Mouse (Mus musculus) gastrocnemius, postnatal 14 days (tissue): ENCODE measurements at regions not wholly inside any gene's neighbourhood (a gene's known extent, or its start where the extent isn't known, plus 50 kb on each side); places are given as distances from the start of the nearest gene placed in this dataset.
"Not testable (repeated sequence)": the region's sequence is repeated elsewhere in the genome, so short reads cannot be mapped to it uniquely, and the experiment has no call there.

Source experiments
- DNase-seq: peaks from one replicate; pipeline ENCODE4 v3.0.0; 2021; ENCODE audit warnings: mixed read lengths
- intact Hi-C: fragments of 180-260 bp; cut with DNase I; formaldehyde crosslinking; loops from one replicate; pipeline ENCODE4 v1.15.1; 2025; ENCODE audit warnings: low total_unique reads

GRCm38 (mm10) chr6:82143496-82143895, 102.7 kb downstream of the Eva1a start:
- intact Hi-C loops, result no loop called here
- no peak for DNase-seq

- no peak for DNase-seq
- intact Hi-C loops, result no loop called here
These were observed 109.2 kb downstream of the Eva1a start for GRCm38 (mm10) chr6:82150051-82150450.

GRCm38 (mm10) chr6:82170349-82171080, 129.7 kb downstream of the Eva1a start:
- intact Hi-C loops, result no loop called here
- DNase-seq, result no peak

- DNase-seq, result no peak
- intact Hi-C loops, result no loop called here
These were observed 134.1 kb downstream of the Eva1a start for GRCm38 (mm10) chr6:82174943-82175342.

- no peak for DNase-seq
- intact Hi-C loops, result no loop called here
These were observed 159.3 kb downstream of the Eva1a start for GRCm38 (mm10) chr6:82200130-82200529.

GRCm38 (mm10) chr6:82204821-82205566, 164.2 kb downstream of the Eva1a start:
- intact Hi-C loops, result no loop called here
- no peak for DNase-seq

GRCm38 (mm10) chr6:82237834-82238233, 164.3 kb upstream of the Tacr1 start:
- intact Hi-C loops, result no loop called here

GRCm38 (mm10) chr6:82240584-82241245, 161.4 kb upstream of the Tacr1 start:
- no peak for DNase-seq
- intact Hi-C loops, result no loop called here

More at GRCm38 (mm10) chr6:82237834-82238233, 164.3 kb upstream of the Tacr1 start:
- DNase-seq, result no peak

- intact Hi-C loops, DNase-seq: not testable (repeated sequence)
These were observed 154.5 kb upstream of the Tacr1 start for GRCm38 (mm10) chr6:82247652-82248051.

GRCm38 (mm10) chr6:82284494-82284893, 117.6 kb upstream of the Tacr1 start:
- intact Hi-C loops, result no loop called here
- no peak for DNase-seq

- no peak for DNase-seq
- intact Hi-C loops, result no loop called here
These were observed 116.9 kb upstream of the Tacr1 start for GRCm38 (mm10) chr6:82285233-82285632.

GRCm38 (mm10) chr6:82293507-82293906, 108.6 kb upstream of the Tacr1 start:
- intact Hi-C loops, result loop anchor here (10.0 kb wide), 1 partner anchor 411 kb away; the partner anchor contains the start of gene Pole4
- DNase-seq, result no peak

- intact Hi-C loops, result loop anchor here (10.0 kb wide), 1 partner anchor 408 kb away; the partner anchor contains the start of gene Pole4
- no peak for DNase-seq
These were observed 105.3 kb upstream of the Tacr1 start for GRCm38 (mm10) chr6:82296673-82297328.

- DNase-seq, intact Hi-C loops: not testable (repeated sequence)
These were observed 99.9 kb upstream of the Tacr1 start for GRCm38 (mm10) chr6:82302241-82302640.

GRCm38 (mm10) chr6:82313691-82314090, 88.4 kb upstream of the Tacr1 start:
- DNase-seq, result no peak
- intact Hi-C loops, result no loop called here
